Mouse (Mus musculus) mouse trophoblast stem cell (cell line): ENCODE results near the gene Mmrn2.

Source experiments
- in situ Hi-C, 2 experiments: fragments of 300-500 bp; cut with MseI, MboI; formaldehyde crosslinking; loops; 2 replicates in 1 of 2; 3 replicates in 1 of 2; pipeline ENCODE4 v1.15.1; 2025

The Mmrn2 gene

DNA sequence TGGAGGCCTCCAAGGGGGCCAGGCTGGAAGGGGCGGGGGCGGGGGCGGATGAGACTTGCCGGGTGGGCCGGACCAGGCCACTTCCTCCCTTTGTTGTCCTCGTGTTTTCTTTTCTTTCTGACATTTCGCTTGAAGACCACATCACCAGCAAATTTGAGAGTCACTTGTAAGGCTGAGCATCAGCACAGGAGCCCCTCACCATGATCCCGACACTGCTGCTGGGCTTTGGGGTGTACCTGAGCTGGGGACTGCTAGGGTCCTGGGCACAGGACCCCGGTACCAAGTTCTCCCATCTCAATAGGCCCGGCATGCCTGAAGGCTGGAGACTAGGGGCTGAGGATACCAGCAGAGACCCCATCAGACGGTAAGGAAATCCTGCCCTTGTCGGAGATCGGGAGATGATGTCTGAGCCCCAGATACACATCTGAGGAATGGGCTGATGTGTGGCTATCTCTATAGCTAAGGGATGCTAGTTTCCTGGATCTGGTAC, at the start of gene Mmrn2:
Gene Mmrn2, plus strand, starts transcription at position 51 of the 490 bp plus-strand sequence.
- in situ Hi-C loops: no loop called here

DNA sequence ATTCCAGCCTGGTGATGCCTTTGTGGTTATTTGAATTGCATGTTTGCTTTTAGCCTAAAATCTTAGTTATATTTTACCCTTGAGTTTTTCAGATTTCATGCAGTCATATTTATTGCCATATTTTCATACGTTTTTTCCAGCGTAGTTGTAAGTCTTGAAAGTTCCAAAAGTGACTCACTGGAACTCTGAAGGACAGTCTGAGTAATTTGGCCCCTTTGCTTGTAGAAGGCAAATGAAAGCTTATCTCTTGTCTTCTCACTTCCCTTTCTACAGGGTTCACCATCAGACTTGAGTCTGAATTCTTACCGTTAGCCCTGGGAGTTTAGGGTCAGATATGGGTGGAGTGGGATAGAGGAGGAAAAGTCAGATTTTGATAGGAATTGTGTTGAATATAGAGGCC, 48.7 kb upstream of the Mmrn2 start:
- in situ Hi-C loops: no loop called here

DNA sequence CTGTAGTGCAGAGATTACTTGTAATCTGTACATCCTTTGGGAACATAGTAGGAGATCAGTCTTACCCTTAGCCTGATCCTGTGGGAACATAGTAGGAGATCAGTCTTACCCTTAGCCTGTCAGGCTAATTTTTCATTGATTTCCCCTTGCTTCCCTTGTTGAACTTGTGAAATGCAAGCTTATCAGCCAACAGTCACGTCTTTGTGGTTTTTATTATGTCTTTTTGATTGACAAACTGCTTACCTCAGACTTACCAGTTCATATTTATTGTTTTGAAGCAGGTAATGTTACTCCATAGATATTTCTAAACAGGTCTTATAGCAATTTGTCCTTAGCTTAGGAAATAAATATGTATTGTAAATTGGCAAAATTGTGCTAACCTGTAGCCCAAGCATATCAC, 47.6 kb upstream of the Mmrn2 start:
- in situ Hi-C loops: no loop called here

DNA sequence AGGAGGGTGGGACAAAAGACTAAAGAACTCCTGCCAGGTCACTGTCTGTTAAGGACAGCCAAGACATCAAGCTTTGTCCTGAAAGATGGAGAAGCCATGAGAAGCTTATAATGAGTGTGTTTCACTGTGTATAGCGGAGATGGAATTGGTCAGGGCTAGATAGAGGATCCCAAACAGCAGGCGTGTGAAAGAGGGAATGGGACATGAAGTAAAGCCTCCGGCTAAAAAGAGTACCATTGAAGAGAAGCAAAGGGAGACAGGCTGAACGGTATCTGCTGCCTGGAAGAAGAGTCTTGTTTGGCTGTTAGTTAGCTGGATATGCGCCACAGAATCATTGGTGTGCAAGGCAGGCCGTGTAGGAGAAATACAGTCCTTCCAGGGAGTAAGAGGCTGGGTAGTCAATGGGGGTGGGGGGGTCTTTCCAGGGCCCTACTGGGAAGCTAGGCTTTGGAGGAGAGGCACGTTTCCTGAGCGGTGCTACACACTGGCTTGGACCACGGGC, 44.6 kb upstream of the Mmrn2 start:
- in situ Hi-C loops: no loop called here

DNA sequence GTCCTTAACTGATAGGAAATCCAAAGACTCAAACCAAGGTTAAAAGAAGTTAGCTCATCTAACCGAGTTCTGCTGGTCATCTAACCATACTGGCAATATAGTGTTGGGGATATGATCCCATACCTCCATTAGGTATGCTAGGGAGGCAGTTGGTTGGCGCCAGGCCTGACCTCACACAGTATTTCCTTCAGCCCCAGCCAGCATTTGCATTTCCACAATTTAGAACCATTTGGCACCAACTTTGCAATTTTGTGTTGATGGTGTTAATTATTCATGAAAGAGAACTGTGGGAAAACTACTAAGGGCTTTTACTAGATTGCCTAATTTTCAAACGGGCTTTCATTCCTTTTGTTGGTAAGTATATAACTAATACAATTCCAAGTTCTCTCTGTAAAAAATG, 43.4 kb upstream of the Mmrn2 start:
- in situ Hi-C loops: no loop called here

DNA sequence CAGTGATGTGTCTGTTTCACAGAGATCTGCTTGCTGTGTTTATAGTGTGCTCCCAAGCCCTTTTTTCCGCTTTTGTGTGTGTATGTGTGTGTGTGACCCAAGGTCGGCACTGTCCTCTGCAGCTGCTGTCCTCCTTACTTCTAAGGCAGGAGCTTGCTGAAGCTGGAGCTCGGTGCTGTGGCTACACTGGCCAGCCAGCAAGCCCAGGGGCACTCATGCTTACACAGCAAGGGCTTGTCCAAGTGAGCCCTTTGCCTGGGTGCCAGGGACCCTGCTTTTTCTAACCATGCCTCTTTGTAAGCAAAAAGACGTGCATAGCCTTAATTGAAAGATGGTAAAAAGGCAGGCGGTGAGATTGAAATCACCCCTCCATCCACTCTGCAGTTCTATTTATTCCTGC, 42.8 kb upstream of the Mmrn2 start:
- in situ Hi-C loops: no loop called here

DNA sequence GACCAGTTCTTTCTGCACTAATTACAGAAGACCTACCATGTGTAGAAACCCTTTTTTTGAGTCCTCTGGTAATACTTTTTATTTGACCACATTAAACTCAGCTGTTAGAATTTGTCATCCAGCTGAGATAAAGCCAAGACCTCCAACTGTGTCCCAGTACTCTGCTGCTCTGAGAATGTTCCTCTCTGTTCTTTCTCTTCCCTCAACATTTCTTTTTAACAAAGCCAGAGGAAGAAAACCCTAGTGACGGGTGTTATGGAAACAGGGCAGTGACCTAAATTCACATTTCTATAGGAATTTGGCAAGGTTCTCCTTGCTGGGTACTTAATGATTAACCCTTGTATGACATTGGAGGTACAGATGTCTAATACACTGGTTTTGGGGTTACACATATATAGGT, 35.8 kb upstream of the Mmrn2 start:
- in situ Hi-C loops: no loop called here

DNA sequence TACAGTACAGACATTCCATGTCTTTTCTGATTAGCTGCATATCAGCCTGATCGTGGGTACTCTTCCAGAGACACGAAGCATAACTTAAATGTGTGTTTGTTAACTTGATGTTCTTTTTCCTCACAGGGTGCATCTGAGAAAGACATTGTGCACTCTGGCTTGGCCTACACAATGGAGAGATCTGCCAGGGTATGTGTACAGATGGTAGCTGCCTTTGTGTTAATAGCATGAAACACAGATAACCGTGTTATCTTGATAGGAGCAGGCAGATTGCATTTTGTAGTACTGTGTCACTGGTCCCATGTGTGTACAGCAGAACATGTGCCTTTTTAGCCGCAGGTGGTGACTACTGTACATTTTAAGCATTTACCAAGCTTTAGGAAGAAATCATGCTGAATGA, 33.3 kb upstream of the Mmrn2 start:
- in situ Hi-C loops: no loop called here

DNA sequence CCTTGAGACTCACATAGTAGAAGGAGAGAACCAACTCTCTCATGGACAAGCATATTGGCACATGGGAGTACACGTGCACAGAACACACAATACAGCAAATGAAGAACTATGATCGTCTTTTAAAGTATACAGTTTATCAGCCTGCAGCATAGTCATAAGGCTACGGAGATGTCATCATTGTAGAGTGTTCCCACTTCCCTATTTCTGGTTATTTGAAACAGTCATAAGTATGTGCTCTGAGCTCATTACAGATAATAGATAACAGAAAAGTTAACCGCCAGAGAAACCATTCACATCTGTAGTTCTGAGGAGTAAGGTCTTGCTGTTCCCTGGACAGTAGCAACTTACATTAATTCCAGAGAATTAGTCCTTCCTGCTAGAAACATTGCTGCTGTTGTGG, 32.2 kb upstream of the Mmrn2 start:
- in situ Hi-C loops: no loop called here

DNA sequence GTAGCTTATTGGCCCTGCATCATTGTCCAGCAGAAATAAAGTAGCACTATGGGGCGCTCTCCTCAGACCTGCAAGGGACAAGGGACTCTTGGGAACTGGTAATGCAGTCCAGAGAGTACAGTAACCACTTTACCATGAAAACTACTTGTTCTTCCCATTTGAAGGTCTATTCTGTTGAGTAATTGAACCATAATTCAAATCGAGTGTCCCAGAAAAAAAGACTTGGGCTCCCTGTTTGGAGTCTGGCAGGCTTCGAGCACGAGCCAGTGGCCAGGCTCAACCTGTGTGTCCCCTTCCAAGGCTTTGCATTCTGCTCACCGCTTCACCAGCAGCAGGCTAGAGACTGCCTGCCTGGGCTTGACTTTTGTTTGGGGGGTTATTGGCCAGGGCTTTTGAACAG, 30.9 kb upstream of the Mmrn2 start:
- in situ Hi-C loops: no loop called here

DNA sequence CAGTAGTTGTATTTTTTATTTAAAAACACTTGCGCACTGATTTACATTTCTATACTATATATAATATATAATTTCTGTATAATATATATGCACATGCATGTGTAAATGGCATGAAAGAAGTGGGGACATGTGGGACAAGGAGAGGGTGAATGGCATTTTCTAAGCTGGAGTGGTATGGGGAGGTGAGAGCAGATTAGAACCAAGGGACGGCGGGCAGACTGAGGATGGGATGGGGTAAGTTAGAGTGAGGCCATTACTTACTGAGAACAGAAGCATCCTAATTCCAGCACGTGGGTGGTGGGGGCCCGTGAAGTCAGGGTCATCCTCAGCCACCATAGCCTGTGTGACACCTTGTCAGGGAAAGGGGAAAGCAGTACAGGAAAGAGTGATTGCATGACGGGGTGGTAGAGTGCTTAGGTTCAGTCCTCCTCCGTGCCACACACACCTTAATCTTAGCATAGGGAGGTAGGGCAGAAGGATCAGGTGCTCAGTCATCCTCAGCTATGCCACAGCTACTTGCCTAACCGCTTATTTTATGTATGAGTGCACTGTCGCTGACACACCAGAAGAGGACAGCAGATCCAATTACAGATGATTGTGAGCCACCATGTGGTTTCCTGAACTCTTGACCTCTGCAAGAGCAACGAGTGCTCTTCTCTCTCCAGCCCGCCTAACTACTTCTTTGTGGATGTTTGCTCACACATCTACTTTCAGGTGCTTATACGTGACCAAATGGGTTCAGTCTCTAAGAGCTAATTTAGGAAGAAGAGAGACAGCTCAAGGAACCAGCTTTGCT, 29.3 kb upstream of the Mmrn2 start:
- in situ Hi-C loops: no loop called here

DNA sequence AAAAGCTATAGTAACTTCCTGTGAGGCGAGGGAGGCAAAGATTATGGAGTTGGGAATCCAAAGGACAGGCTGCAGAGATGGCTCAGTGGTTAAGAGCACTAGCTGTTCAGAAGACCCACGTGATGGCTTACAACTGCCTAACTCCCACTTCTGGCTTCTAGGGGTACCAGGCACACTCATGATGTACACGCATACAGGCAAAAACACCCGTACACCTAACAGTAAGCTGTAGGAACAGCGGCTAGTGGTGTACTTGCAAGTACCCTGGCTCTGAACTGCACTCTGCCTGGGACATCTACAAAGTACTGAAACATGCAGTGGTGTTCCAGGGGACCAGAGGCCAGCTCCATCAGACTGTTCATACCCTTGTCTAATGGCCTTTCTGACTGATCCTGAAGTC, 28.2 kb upstream of the Mmrn2 start:
- in situ Hi-C loops: no loop called here

DNA sequence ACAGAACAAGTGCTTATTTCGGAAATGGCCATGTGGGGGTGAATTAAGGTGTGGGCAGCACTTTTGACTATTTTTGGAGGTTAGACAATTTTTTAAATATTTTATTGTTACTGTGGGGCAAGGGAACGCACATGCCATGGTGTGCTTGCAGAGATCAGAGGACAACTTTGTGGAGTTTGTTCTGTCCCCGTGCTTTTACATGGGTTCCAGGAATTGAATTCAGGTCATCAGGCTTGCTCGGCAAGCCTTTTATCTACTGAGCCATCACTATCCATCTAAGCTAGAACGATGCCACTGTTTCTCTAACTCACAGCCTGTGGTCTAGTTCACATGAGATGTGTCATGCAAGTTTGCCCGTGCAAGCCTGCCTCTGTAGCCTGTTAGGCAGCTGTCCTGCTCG, 27.0 kb upstream of the Mmrn2 start:
- in situ Hi-C loops: no loop called here

DNA sequence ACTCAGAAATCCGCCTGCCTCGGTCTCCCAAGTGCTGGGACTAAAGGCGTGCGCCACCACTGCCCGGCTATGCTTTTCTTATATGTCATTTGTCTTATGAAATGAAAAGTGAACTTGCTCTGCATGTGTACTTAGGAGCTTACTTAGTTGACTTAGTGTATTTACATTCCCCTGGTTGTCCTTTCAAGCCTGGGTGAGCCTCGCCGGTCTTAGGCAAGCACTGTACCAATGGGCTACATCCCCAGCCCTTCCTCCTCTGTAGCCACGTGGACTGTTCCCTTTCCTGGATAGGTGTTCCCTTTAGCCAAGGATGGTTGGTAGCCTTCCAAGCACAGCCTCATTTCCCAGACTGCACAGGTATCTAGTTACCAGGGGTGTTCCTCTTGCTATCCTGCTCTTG, 26.3 kb upstream of the Mmrn2 start:
- in situ Hi-C loops: no loop called here

DNA sequence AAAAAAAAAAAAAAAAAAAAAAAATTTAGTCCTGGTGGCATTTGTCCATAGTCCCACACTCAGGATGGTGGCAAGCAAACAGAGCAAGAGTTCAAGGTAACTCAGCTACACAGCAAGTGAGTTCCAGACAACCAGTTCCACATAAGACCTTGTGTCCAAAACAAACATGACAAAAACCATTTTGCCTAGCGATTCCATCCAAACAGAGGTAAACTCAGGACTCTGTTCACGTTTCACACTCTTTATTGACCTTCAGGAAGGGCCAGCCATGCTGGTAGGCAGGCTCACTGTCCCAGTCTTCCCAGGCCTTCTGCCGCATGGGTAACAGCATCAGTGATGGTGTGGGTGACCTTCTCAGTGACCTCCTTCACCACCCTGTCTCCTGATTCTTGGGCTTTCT, 23.6 kb upstream of the Mmrn2 start:
- in situ Hi-C loops: no loop called here

DNA sequence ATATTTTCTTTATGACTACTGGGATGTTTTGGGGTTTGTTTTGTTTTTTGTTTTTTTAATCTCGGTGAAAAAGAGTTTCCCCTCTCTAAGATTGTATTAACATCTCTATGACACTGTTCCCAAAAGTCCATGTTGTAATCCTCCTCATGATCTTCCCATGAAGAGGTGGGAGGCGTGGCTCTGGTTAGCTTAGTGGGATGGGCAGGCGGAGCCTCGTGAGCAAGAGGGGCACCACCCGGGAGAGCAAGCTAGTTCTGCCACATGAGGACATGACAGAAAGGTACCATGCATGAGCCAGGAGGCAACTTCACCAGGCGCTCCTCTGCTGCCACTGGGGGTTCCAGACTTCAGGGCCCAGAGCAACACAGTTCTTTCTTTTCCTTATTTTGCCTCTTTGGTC, 22.7 kb upstream of the Mmrn2 start:
- in situ Hi-C loops: no loop called here

DNA sequence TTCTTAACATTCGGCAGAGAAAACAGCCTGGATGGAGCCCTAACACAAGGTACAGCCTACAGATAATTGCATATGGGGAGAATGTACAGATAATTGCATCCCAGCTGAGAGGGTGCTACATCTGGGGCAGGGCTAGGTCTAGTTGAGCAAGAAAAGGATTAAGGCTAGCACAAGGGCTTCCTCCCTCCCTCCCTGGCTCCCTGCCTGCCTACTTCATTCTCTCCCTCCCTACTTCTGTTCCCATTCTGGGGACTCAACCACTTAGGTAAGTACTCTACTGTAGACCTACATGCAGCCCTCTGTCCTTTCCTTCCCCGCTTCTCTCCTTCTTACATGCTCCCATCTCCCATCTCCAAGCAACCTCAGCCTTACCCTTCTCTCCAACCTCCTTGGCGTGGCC, 21.9 kb upstream of the Mmrn2 start:
- in situ Hi-C loops: no loop called here

DNA sequence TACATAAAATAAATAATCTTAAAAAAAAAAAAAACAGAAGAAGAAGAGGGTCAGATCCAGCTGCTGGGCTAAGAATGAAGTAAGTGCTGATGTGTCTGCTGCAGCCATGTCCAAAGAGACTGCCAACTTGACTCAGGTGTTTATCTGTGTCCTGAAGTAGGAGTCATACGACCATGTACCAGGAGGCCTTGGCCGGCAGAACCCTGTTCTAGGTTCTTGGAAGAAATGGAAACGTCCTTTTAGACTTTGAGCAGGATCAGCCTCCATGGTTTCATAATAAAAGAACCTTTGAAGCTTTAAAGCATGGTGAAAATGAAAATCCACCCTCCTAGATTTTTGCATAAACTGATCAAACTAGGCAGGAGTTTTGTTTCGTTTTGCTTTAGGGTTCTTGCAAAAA, 20.8 kb upstream of the Mmrn2 start:
- in situ Hi-C loops: no loop called here

DNA sequence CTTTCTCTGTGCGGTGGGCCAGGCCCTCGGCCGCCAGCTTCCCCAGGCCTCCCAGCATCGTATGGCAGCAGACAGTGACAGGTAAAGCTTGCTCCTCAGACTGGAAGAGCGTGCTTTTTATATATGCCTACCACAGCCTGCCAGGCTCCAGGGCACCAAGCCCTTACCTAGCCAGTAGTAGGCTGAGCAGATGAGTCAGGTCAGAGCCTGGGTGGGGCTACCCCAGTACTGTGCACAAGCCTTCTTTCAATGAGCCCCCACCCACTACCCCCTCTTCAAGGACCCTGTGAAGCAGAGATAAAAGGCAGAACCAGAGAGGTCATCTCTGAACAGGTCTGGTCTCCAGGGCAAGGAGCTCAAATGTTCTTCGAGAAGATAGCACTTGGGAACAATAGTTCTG, 20.0 kb upstream of the Mmrn2 start, which contains the start of gene Fam25c:
Gene Fam25c, minus strand, starts transcription at position 133 of the 400 bp plus-strand sequence.
- in situ Hi-C loops: no loop called here

DNA sequence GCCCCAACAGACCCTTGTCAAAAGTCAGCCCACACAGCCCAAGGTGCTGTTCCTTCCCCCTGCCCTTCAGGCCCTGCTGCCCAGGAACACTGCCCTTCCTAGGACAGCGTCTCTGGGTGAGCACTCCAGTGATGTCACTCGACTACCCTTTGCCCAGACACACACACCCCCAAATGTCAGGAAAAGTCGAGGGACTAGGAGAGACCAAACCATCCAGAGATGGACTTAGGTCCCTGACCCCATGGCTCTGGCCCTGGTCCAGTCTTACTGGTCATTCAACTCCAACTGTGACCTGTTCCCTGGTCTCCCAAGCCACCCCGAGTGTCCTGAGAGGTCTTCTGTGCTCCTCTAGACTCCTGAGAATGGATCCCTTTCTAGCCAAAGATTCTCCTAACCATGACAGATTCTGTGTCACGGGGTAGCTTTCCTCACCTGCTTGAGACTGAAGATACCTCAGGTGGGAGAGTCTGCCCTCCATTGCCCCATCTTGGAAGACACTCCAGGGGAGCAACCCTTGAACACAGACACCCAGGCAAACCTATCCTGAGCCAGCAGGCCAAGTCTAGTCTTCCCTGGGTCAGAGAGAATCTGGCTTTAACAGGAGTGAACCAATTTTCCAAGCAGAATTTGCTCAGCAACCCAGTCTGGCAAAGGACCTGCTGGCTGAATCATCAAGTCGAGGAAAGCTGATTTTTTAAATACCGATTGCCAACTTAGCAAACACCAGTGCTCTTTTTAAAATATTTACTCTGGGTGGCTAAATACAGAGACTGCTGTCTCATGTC, 17.4 kb upstream of the Mmrn2 start:
- in situ Hi-C loops: no loop called here

DNA sequence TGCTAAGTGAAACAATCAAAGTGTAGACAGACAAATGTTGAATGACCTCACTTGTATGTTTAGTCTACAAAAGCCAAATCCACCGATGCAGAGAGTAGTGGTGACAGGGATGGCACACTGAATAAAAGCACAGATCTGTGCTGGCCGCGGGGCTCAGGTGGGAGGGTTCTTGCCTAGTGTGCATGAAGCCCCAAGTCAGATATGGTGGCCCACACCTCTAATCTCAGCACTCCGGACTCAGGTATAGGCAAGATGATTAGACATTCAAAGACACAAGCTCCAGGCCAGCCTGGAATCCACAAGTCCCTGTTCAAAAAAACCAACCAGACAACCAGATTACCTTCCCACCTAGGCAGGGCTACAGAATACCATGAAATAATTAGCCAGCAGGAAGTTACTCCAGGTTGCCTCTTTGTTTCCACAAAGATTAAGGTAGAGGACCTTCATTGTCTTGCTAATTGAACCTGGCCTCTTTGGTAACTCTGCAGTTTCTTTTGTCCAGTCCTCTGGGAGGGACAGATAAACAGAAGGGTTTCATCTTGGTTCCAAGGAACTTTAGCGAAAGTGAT, 15.5 kb upstream of the Mmrn2 start:
- in situ Hi-C loops: no loop called here

DNA sequence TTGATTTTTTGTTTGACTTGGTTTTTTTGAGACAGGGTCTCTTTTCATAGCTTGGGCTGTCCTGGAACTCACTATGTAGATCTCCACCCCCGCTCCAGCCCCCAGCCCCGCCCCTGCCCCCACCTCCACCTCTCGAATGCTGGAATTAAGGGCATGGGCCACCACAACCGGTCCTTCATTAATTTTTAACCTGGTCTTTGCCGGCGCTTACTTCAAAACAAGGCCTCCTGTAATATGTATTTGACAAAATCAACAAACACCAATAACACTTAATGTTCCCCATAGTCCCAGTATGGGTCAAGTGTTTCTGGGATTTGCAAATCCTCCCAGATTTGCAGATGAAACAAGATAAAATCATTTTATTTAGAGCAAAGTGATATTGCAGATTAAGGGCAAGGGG, 15.0 kb upstream of the Mmrn2 start:
- in situ Hi-C loops: no loop called here

DNA sequence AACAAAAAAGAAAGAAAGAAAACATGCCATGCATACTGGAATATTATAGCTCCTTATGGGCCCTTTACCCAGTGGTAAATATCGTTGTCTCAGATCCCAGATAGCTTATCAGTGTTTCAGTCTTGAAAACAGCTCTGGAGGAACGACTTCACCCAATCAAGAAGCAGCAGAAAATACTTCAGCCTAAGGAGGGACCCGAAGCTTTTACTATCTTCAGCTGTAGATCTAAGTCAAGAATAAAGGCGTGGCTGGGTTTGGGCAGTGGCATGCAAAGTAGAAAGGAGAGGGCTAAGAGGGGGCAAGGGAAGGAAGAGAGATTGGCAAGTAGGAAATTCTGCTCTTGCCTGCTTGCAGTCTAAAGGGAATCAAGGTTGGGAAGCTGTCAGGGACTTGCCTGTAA, 13.1 kb upstream of the Mmrn2 start:
- in situ Hi-C loops: no loop called here
